Mouse (Mus musculus): ENCODE results near the gene Fam107b.

DNA sequence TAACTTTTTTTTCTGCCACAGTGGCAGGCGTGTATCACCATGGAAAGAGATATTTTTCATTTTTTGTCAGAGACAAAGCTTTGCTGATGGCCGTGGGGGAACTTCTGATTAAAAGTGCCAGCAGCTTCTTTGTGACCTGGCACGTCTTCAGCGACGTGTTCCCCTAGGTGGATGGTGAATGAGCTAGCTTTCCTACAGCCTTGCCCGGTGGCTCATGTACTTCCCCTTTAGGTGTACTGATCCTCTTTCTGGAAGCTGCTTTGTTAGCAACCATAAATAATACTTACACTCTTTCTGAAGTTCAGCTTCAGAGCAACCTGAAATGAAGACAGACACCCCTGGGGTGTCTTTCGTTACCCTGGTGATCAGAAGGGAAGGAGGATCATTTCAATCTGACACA is 3.6 kb downstream of the Fam107b start:
- TF ChIP-seq CTCF (conservative IDR thresholded peaks at IDR 0.05; ENCODE audit: low read length) = no peak
- no peak for TF ChIP-seq NANOG (IDR thresholded peaks at IDR 0.05; ENCODE audit: borderline replicate concordance, low read length)

Data from E14TG2a.4 (cell line).